Mouse (Mus musculus): ENCODE data around the gene Thg1l. TPM values are rescaled to one million over a fixed set of nuclear protein-coding genes. Genes with fewer than 3 reads are reported as not detected.

Thg1l gene
- polyA plus RNA-seq, 1 experiment from 2014 or later: 9.3 TPM

DNA sequence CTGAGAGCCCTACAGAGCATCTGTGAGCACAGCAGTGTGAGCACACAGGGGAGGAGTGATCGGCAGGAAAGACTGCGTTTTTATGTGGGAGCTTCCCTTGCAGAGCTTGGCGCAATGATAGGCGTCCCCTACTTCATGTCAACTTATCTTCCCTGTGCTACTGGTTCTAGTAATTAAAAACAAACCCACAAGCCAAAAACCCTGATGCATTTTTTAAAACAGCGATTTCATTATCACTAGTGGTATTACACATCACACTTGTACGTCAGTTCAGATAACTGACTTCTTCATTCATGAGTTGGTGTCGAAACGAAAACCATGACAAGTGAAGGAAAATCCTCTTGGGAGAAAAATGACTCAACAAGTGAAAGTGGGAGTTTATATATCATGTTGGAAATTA is 16.4 kb downstream of the Thg1l start:
- Histone ChIP-seq H3K27ac (ENCODE audit: low read length) (no peak overlapping the region), H3K4me2 (ENCODE audit: low read length) (no peak overlapping the region), H3K9me3 (replicated peaks; ENCODE audit: control insufficient read depth, low read length, poor library complexity, severe bottlenecking) (no peaks in the 10 kb centered on the region), H3K9ac (ENCODE audit: low read depth, low read length) (no peak overlapping the region), H3K36me3 (ENCODE audit: control insufficient read depth, insufficient read depth, low read length) (peaks cover 17% of the 10 kb centered on the region), H3K27me3 (ENCODE audit: control insufficient read depth, insufficient read depth, low read depth, low read length) (no peaks in the 10 kb centered on the region), H3K4me3 (ENCODE audit: low read depth, low read length) (no peak overlapping the region), H3K4me1 (ENCODE audit: control insufficient read depth, insufficient read depth, low read length) (peaks cover 17% of the 10 kb centered on the region)
- WGBS: 93% methylated on average over 8 of the region's 8 CpGs
- no peak for ATAC-seq

DNA sequence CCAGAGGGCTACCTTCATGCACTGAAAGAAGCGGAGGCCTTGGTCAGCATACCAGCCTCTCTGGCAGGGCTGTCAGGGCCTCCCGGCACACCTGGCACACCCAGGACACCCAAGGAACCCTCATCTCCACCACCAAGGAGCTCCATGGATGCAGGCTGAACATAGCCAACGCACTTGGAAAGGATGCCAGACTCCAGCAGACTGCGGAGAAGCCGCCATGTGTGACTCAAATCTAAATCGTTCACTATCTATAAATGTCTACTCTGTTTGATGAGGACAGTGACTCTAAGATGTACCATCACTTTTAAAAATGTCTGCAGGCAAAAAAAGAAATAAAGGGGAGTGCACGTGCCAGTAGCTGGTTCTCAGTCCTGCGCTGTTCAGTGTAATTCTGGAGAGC is 17.8 kb downstream of the Thg1l start:
- ATAC-seq: no peak
- 97% methylated on average over 8 of the region's 8 CpGs for WGBS
- H3K36me3 ChIP-seq (ENCODE audit: control insufficient read depth, insufficient read depth, low read length): peaks cover 26% of the 10 kb centered on the region

DNA sequence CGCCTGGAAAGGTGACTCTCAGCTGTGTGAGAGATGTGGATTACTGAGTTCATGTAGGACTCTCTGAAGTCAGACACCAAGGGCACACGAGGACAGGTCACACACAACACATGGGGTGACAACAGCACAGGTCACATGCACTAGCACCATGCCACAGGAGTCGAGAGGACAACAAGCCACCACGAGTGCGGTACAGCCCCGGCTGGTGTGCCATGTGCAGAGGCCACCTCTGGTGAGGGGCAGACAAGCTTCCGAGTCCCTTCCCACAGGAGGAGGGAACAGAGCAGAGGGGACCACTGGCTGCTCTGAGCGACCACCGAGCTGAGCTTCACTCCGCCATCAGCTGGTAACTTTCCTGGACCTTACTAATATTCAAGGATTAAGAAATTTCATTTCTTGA is 22.5 kb downstream of the Thg1l start:
- Histone ChIP-seq H3K9ac (ENCODE audit: low read depth, low read length) (no peak overlapping the region), H3K9me3 (replicated peaks; ENCODE audit: control insufficient read depth, low read length, poor library complexity, severe bottlenecking) (no peaks in the 10 kb centered on the region), H3K27me3 (ENCODE audit: control insufficient read depth, insufficient read depth, low read depth, low read length) (no peaks in the 10 kb centered on the region), H3K4me2 (ENCODE audit: low read length) (no peak overlapping the region), H3K36me3 (ENCODE audit: control insufficient read depth, insufficient read depth, low read length) (peaks cover 39% of the 10 kb centered on the region), H3K4me1 (ENCODE audit: control insufficient read depth, insufficient read depth, low read length) (no peaks in the 10 kb centered on the region), H3K27ac (ENCODE audit: low read length) (no peak overlapping the region), H3K4me3 (ENCODE audit: low read depth, low read length) (no peak overlapping the region)
- ATAC-seq: no peak
- WGBS: 93% methylated on average over 10 of the region's 10 CpGs

More for the DNA sequence above, 17.8 kb downstream of the Thg1l start:
- Histone ChIP-seq H3K4me3 (ENCODE audit: low read depth, low read length) (no peak overlapping the region), H3K4me1 (ENCODE audit: control insufficient read depth, insufficient read depth, low read length) (peaks cover 8% of the 10 kb centered on the region; the same call in 1 of the 2 replicates), H3K27ac (ENCODE audit: low read length) (no peak overlapping the region), H3K4me2 (ENCODE audit: low read length) (no peak overlapping the region), H3K27me3 (ENCODE audit: control insufficient read depth, insufficient read depth, low read depth, low read length) (no peaks in the 10 kb centered on the region), H3K9me3 (replicated peaks; ENCODE audit: control insufficient read depth, low read length, poor library complexity, severe bottlenecking) (no peaks in the 10 kb centered on the region), H3K9ac (ENCODE audit: low read depth, low read length) (no peak overlapping the region)

DNA sequence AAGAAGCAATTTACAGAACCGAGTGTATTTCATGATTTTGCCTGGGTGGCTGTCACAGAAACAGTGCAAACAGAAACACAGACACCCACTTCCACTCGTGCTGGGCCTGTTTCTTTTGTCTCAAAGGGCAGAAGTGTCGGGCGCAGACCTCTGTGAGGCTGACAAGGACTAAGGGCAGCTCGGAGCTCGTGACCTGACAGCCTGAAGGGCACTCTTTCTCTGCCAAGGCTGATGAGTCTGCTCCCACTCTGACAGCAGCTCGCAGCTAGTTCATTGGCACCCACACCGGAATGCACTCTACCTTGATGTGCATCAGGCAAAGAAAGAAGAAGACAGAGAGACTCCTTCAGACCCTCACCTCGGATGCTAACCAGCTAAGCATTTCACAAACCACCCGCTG is 25.8 kb downstream of the Thg1l start:
- Histone ChIP-seq H3K9me3 (replicated peaks; ENCODE audit: control insufficient read depth, low read length, poor library complexity, severe bottlenecking) (no peaks in the 10 kb centered on the region), H3K27me3 (ENCODE audit: control insufficient read depth, insufficient read depth, low read depth, low read length) (no peaks in the 10 kb centered on the region)

DNA sequence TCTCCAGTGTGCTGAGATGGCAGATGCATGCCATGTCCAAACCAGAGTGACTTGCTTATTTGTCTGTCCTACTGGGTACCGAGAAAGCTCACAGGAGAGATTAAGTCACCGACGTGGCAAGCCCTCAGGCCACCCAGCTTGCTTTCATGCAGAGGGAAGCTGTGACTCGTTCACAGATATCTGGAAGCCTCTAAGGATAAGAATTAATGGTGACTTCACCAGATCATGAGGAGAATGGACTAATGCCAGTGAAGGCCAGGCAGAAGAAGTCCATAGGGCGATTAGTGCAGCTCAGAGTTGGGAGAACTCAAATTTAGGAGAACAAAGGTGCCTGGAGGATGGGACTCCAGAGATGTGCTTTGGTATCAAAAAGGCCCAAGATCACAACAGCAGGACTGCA is 27.8 kb downstream of the Thg1l start:
- Histone ChIP-seq H3K27ac (ENCODE audit: low read length) (no peak overlapping the region), H3K27me3 (ENCODE audit: control insufficient read depth, insufficient read depth, low read depth, low read length) (no peaks in the 10 kb centered on the region), H3K4me3 (ENCODE audit: low read depth, low read length) (no peak overlapping the region), H3K4me2 (ENCODE audit: low read length) (no peak overlapping the region), H3K9ac (ENCODE audit: low read depth, low read length) (no peak overlapping the region), H3K4me1 (ENCODE audit: control insufficient read depth, insufficient read depth, low read length) (no peaks in the 10 kb centered on the region; the same call in 1 of the 2 replicates), H3K9me3 (replicated peaks; ENCODE audit: control insufficient read depth, low read length, poor library complexity, severe bottlenecking) (no peaks in the 10 kb centered on the region), H3K36me3 (ENCODE audit: control insufficient read depth, insufficient read depth, low read length) (peaks cover 13% of the 10 kb centered on the region)
- 45% methylated on average over 5 of the region's 5 CpGs for WGBS
- 0 out of 2 replicates have a peak, but pooled peaks have one; percentile 8 for ATAC-seq

More for the DNA sequence above, 25.8 kb downstream of the Thg1l start:
- H3K4me1 ChIP-seq (ENCODE audit: control insufficient read depth, insufficient read depth, low read length): no peaks in the 10 kb centered on the region; the same call in 1 of the 2 replicates
- 84% methylated on average over 10 of the region's 10 CpGs for WGBS
- no peak for ATAC-seq
- H3K36me3 ChIP-seq (ENCODE audit: control insufficient read depth, insufficient read depth, low read length): peaks cover 26% of the 10 kb centered on the region
- H3K27ac ChIP-seq (ENCODE audit: low read length): no peak overlapping the region
- H3K9ac ChIP-seq (ENCODE audit: low read depth, low read length): no peak overlapping the region
- no peak overlapping the region for H3K4me3 ChIP-seq (ENCODE audit: low read depth, low read length)
- no peak overlapping the region for H3K4me2 ChIP-seq (ENCODE audit: low read length)

DNA sequence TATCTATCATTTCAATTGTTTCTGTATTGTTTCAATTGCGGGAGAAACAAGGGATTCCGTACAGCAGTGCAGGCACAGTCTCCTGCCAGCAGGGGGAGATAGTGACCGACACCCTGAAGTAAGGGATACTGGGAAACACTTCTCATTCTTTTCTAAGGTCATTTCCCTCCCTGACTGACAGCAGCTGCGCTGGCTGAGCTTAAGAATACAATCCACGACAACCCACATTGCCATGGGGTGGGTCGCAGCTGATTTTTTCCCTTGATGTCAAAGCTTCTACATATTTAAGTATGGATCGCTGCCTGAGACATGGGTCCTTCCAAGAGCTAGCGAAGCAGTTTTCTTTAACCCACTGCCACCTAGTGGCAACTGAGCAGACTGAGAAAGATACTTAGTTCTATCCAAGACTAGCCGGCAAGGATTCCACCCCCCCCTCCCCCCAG is 28.6 kb downstream of the Thg1l start:
- H3K9me3 ChIP-seq (replicated peaks; ENCODE audit: control insufficient read depth, low read length, poor library complexity, severe bottlenecking): no peaks in the 10 kb centered on the region
- peaks cover 2% of the 10 kb centered on the region; the same call in 1 of the 2 replicates for H3K4me1 ChIP-seq (ENCODE audit: control insufficient read depth, insufficient read depth, low read length)
- no peak overlapping the region for H3K27ac ChIP-seq (ENCODE audit: low read length)
- 0 out of 2 replicates have a peak overlapping the region, but pooled peaks have one; percentile 49 for H3K9ac ChIP-seq (ENCODE audit: low read depth, low read length)
- peaks cover 10% of the 10 kb centered on the region for H3K36me3 ChIP-seq (ENCODE audit: control insufficient read depth, insufficient read depth, low read length)
- peak overlapping the region; percentile 31 for H3K4me3 ChIP-seq (ENCODE audit: low read depth, low read length)
- peak overlapping the region; percentile 46 for H3K4me2 ChIP-seq (ENCODE audit: low read length)
- ATAC-seq: peak; percentile 83
- WGBS: 0% methylated on average over 9 of the region's 9 CpGs
- no peaks in the 10 kb centered on the region for H3K27me3 ChIP-seq (ENCODE audit: control insufficient read depth, insufficient read depth, low read depth, low read length)

DNA sequence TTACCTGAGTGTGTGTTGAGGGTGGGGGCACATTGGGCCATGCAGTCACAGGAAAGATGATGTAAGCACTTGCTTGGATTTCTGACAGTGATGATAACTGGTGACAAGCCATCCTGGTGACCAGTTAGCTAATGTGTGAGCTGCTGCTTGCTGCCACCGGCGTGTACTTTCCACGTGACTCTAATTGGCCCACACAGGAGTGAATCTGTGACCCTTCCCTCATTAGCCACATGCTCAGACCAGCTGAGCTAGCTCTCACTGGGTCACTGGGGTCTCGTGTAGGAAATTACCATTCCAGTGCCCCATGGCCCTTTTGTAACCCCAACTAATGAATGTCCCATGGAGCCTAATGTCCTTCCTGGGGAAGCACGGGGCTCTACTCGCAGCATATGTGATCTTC is 29.9 kb downstream of the Thg1l start:
- Histone ChIP-seq H3K9ac (ENCODE audit: low read depth, low read length) (no peak overlapping the region), H3K9me3 (replicated peaks; ENCODE audit: control insufficient read depth, low read length, poor library complexity, severe bottlenecking) (no peaks in the 10 kb centered on the region), H3K27ac (ENCODE audit: low read length) (no peak overlapping the region), H3K4me3 (ENCODE audit: low read depth, low read length) (no peak overlapping the region), H3K27me3 (ENCODE audit: control insufficient read depth, insufficient read depth, low read depth, low read length) (no peaks in the 10 kb centered on the region), H3K4me1 (ENCODE audit: control insufficient read depth, insufficient read depth, low read length) (peaks cover 10% of the 10 kb centered on the region), H3K36me3 (ENCODE audit: control insufficient read depth, insufficient read depth, low read length) (peaks cover 5% of the 10 kb centered on the region), H3K4me2 (ENCODE audit: low read length) (no peak overlapping the region)
- ATAC-seq: peak; percentile 29; the same call in 1 of the 2 replicates
- 41% methylated on average over 6 of the region's 6 CpGs for WGBS

DNA sequence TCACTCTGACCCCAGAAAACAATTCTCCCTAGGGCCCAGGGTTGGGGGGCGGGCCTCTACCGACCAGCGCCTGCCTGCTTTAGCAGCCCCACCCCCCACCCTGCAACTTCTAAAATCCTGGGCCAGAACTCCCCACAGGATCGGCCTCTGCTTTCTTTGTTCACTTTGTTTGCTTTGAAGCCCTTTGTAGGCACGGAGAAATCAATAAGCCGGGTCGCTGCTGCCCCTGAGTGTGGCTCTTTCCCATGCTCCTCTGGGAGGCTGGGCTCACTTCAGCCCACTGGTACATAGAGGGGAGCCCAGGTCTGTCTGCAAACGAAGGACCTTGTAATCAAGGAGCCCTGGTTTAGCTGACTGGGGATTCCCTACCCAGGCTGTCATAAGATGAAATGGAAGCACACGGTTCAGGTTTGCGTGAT is 33.8 kb downstream of the Thg1l start:
- Histone ChIP-seq H3K9me3 (replicated peaks; ENCODE audit: control insufficient read depth, low read length, poor library complexity, severe bottlenecking) (no peaks in the 10 kb centered on the region), H3K4me1 (ENCODE audit: control insufficient read depth, insufficient read depth, low read length) (peaks cover 10% of the 10 kb centered on the region), H3K27me3 (ENCODE audit: control insufficient read depth, insufficient read depth, low read depth, low read length) (no peaks in the 10 kb centered on the region), H3K27ac (ENCODE audit: low read length) (peak overlapping the region; percentile 55), H3K9ac (ENCODE audit: low read depth, low read length) (peak overlapping the region; percentile 59), H3K4me3 (ENCODE audit: low read depth, low read length) (no peak overlapping the region), H3K36me3 (ENCODE audit: control insufficient read depth, insufficient read depth, low read length) (no peaks in the 10 kb centered on the region), H3K4me2 (ENCODE audit: low read length) (peak overlapping the region; percentile 47)
- ATAC-seq: peak; percentile 49
- 4% methylated on average over 10 of the region's 10 CpGs for WGBS

DNA sequence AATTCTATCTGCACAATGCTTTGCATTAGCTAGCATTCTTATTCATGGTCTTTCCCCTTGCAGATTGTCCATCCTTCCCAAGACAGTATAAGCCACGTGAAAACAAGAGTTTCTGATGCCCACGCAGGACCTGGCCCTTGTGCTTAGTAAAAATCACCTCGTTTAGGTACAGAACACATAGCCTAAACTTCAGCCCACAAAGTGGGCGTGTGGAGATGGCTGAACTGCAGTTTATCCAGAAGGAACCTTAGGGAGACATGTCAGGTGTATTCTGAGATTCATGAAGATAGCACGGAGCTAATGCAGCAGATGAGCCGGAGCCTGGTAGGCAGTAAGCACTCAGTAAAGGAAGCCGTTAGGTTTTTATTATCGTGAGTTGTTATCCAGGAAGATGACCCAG is 34.3 kb downstream of the Thg1l start:
- H3K9ac ChIP-seq (ENCODE audit: low read depth, low read length): peak overlapping the region; percentile 59; the same call in 1 of the 2 replicates
- H3K4me1 ChIP-seq (ENCODE audit: control insufficient read depth, insufficient read depth, low read length): peaks cover 10% of the 10 kb centered on the region
- no peaks in the 10 kb centered on the region for H3K9me3 ChIP-seq (replicated peaks; ENCODE audit: control insufficient read depth, low read length, poor library complexity, severe bottlenecking)
- H3K27ac ChIP-seq (ENCODE audit: low read length): peak overlapping the region; percentile 55
- ATAC-seq: peak; percentile 4; the same call in 1 of the 2 replicates
- WGBS: 36% methylated on average over 8 of the region's 8 CpGs
- no peaks in the 10 kb centered on the region for H3K36me3 ChIP-seq (ENCODE audit: control insufficient read depth, insufficient read depth, low read length)
- H3K4me3 ChIP-seq (ENCODE audit: low read depth, low read length): no peak overlapping the region
- H3K4me2 ChIP-seq (ENCODE audit: low read length): peak overlapping the region; percentile 47
- no peaks in the 10 kb centered on the region for H3K27me3 ChIP-seq (ENCODE audit: control insufficient read depth, insufficient read depth, low read depth, low read length)

Measured in midbrain, embryonic 16.5 days (tissue).